Mouse (Mus musculus) left cerebral cortex, adult 8-10 months (tissue): ENCODE measurements around the gene Smpd4. TPM values are rescaled to one million over a fixed set of nuclear protein-coding genes. Genes with fewer than 3 reads are reported as not detected.

ENCODE experiments used
- DNase-seq, 2 experiments: peaks; one replicate each; pipeline ENCODE4 v3.0.0; 2022; ENCODE audit warnings: low spot score in 2 of 2
- total RNA-seq, 4 experiments: library from RNA; stranded (reverse); gene quantifications; 2 replicates each; pipeline ENCODE4 v1.2.4; 2022

Smpd4 gene
- total RNA-seq, 4 experiments from 2014 or later: 50.3 to 73.4 (median 70.3) TPM

GRCm38 (mm10) chr16:17638036-17638628 lies 19.0 kb downstream of the Smpd4 start:
- DNase-seq: no peak

- DNase-seq: no peak
Observed at GRCm38 (mm10) chr16:17639081-17639480, 19.9 kb downstream of the Smpd4 start.

- DNase-seq: no peak
Observed at GRCm38 (mm10) chr16:17639951-17640350, 20.8 kb downstream of the Smpd4 start.

GRCm38 (mm10) chr16:17640706-17641105 lies 21.6 kb downstream of the Smpd4 start:
- DNase-seq: no peak

- DNase-seq: no peak
Observed at GRCm38 (mm10) chr16:17641301-17641700, 22.1 kb downstream of the Smpd4 start.

GRCm38 (mm10) chr16:17642311-17642710 lies 23.2 kb downstream of the Smpd4 start:
- DNase-seq: no peak

- DNase-seq: no peak
Observed at GRCm38 (mm10) chr16:17643437-17643990, 24.4 kb downstream of the Smpd4 start.

- peak; percentile 54 to 73 for DNase-seq
Observed at GRCm38 (mm10) chr16:17646310-17647114, 27.4 kb downstream of the Smpd4 start, which contains the start of gene Ccdc74a. TSS of gene Ccdc74a (plus strand) at chr16:17646470.

GRCm38 (mm10) chr16:17647156-17647555 lies 28.0 kb downstream of the Smpd4 start:
- no peak for DNase-seq

GRCm38 (mm10) chr16:17647566-17648340 lies 28.6 kb downstream of the Smpd4 start:
- DNase-seq: no peak

- DNase-seq: no peak
Observed at GRCm38 (mm10) chr16:17649925-17650605, 30.9 kb downstream of the Smpd4 start.

- DNase-seq: no peak
Observed at GRCm38 (mm10) chr16:17650711-17651110, 31.6 kb downstream of the Smpd4 start.

- no peak for DNase-seq
Observed at GRCm38 (mm10) chr16:17652607-17653006, 33.5 kb downstream of the Smpd4 start.

- no peak for DNase-seq
Observed at GRCm38 (mm10) chr16:17653601-17654000, 34.4 kb downstream of the Smpd4 start.

- DNase-seq: no peak
Observed at GRCm38 (mm10) chr16:17654188-17654795, 35.1 kb downstream of the Smpd4 start.

GRCm38 (mm10) chr16:17656212-17656871 lies 37.2 kb downstream of the Smpd4 start:
- DNase-seq: no peak

- no peak for DNase-seq
Observed at GRCm38 (mm10) chr16:17665568-17665967, 46.4 kb downstream of the Smpd4 start.

- no peak for DNase-seq
Observed at GRCm38 (mm10) chr16:17669886-17670285, 50.7 kb downstream of the Smpd4 start.
